21 mouse cellular contexts compared by ENCODE assay signal in the genomic region with DNA sequence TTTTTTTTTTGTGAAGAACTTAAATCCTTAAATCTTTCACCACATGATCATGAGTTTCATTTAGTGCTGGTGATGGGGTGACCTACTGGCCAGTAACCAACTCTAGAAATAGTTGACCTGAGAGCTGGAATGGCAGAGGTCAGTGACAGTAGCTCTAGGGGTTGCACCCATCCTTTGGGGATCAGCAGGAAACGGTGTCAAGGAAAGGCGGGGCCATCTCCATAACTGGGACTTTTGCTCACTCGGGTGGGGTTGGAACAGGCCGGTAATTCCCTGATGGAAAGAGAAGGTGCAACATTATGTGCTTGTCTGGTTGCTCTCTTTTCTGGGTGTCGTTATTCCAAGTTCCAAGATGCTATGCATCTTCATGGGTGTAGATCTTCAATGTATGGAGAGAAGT. TPM values are rescaled to one million over a fixed set of nuclear protein-coding genes. Genes with fewer than 3 reads are reported as not detected.
DNase-seq lines count a peak whose midpoint lies in the region; ATAC-seq lines count a peak whose summit lies in the region.
"Had no signal": no experiment of that assay in that cellular context is flagged by ENCODE, and none has a peak within 500 bp of the region (broad histone marks: within the 10 kb centered on the region; RNA-seq: fewer than 3 reads in every experiment).

No protein-coding gene starts in this region.

- H3K4me2 ChIP-seq in heart, embryonic 12.5 days, result no peak overlapping the region
- H3K4me2 ChIP-seq: embryonic facial prominence, embryonic 13.5 days; embryonic facial prominence, embryonic 15.5 days; forebrain, embryonic 12.5 days had no signal

- no peaks in the 10 kb centered on the region for H3K36me3 ChIP-seq in heart, embryonic 12.5 days
- H3K36me3 ChIP-seq: embryonic facial prominence, embryonic 13.5 days; embryonic facial prominence, embryonic 15.5 days; forebrain, embryonic 10.5 days; forebrain, embryonic 12.5 days had no signal

- H3K9me3 ChIP-seq in heart, embryonic 12.5 days (replicated peaks), result no peaks in the 10 kb centered on the region
- H3K9me3 ChIP-seq: embryonic facial prominence, embryonic 13.5 days; embryonic facial prominence, embryonic 15.5 days; forebrain, embryonic 10.5 days; forebrain, embryonic 12.5 days had no signal

- H3K27me3 ChIP-seq in heart, embryonic 12.5 days (replicated peaks), result no peaks in the 10 kb centered on the region
- H3K27me3 ChIP-seq: embryonic facial prominence, embryonic 13.5 days; embryonic facial prominence, embryonic 15.5 days; forebrain, embryonic 12.5 days had no signal

- WGBS in heart, embryonic 12.5 days, result 81% methylated on average over 5 of the region's 5 CpGs

- H3K4me1 ChIP-seq in heart, embryonic 12.5 days (replicated peaks), result peaks cover 23% of the 10 kb centered on the region

- no peak overlapping the region for H3K27ac ChIP-seq in heart, embryonic 12.5 days (ENCODE audit: poor library complexity, severe bottlenecking)
- H3K27ac ChIP-seq: embryonic facial prominence, embryonic 13.5 days; embryonic facial prominence, embryonic 15.5 days; forebrain, embryonic 10.5 days; forebrain, embryonic 12.5 days had no signal

- H3K9ac ChIP-seq in heart, embryonic 12.5 days, result no peak overlapping the region
- H3K9ac ChIP-seq: embryonic facial prominence, embryonic 13.5 days; embryonic facial prominence, embryonic 15.5 days; forebrain, embryonic 12.5 days had no signal

- DNase-seq in heart, adult 11 months, result peak; percentile 97
- no peak for DNase-seq in heart, adult 8-10 months (ENCODE audit: low spot score)
- peak; percentile 56 to 67 for DNase-seq in heart, adult 9 months (ENCODE audit: low spot score in 2 of 2)
- DNase-seq: adrenal gland, adult 2 months; adrenal gland, postnatal 10 days; adrenal gland, postnatal 25 days; cerebellum, adult 11 months; cerebellum, adult 18-20 months; cerebellum, adult 8-10 months; cerebellum, adult 9-11 months; cerebellum, postnatal 14 days; cerebellum, postnatal 36 days; embryo, embryonic 11 days had no signal

- H3K4me3 ChIP-seq in heart, embryonic 12.5 days, result no peak overlapping the region
- H3K4me3 ChIP-seq: embryonic facial prominence, embryonic 13.5 days; embryonic facial prominence, embryonic 15.5 days; erythroblast, embryonic 14.5 days; forebrain, embryonic 10.5 days; forebrain, embryonic 12.5 days had no signal

- no peak for ATAC-seq in heart, embryonic 12.5 days (ENCODE audit: insufficient number of reproducible peaks, low FRiP score)
- ATAC-seq: forebrain, embryonic 14.5 days; forebrain, embryonic 16.5 days had no signal

RNA-seq across cellular contexts. Expression of gene Csf1, which starts 38.7 kb away (rescaled TPM):
- 10 to 100 TPM; 43.5 to 56.6 (median 51.5) TPM for total RNA-seq in heart, adult 8-10 months (2022)
- 12.7 and 12.8 TPM in 2 replicates for polyA plus RNA-seq in heart, embryonic 12.5 days (2016; fragmentation: Nextera tagmentation; extraction: Ambion mirVana)
